Comparison of ENCODE assay signal across 8 mouse cellular contexts in the genomic region with DNA sequence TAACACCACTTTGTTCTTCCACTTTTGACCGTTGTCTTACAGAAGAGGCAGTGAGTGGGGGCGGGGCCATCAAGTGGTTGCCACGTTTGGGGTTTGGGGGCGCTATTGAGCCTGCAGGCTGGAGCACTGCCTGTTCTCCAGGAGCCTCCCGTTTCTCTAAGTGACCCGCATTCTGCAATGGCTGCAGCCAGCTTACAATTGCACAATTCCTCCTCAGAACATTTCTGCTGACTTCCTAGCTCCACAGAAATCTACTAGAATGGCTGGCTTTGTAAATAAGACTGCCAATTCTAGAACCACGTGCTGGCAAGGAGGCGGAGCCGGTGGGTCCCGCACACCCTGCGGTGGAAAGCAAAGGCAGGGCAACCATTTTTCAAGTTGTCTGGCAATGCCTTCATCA. TPM values are rescaled to one million over a fixed set of nuclear protein-coding genes. Genes with fewer than 3 reads are reported as not detected.
DNase-seq lines count a peak whose midpoint lies in the region; ATAC-seq and TF ChIP-seq lines count a peak whose summit lies in the region.
"Had no signal": no experiment of that assay in that cellular context is flagged by ENCODE, and none has a peak within 500 bp of the region (broad histone marks: within the 10 kb centered on the region; RNA-seq: fewer than 3 reads in every experiment).

No protein-coding gene starts in this region.

- no peak overlapping the region for H3ac ChIP-seq in myocyte (ENCODE audit: control insufficient read depth, insufficient read length)

- H3K79me2 ChIP-seq in myocyte (ENCODE audit: control insufficient read depth, insufficient read depth): no peaks in the 10 kb centered on the region

- no peak for TF ChIP-seq POLR2A in myocyte (IDR thresholded peaks at IDR 0.05; ENCODE audit: insufficient read length, low read depth)

- H3K4me2 ChIP-seq in myocyte (ENCODE audit: low read depth): peak overlapping the region; percentile 62

- 0 out of 2 replicates have a peak, but pooled peaks have one; percentile 24 for ATAC-seq in common myeloid progenitor, adult 5-6 weeks (replicated peaks; ENCODE audit: low read depth, poor library complexity, severe bottlenecking)

- intact Hi-C loops in heart, postnatal 36 days (cut with DNase I): no loop called here

- no peak overlapping the region for H3K4me3 ChIP-seq in myocyte
- H3K4me3 ChIP-seq: erythroblast, embryonic 14.5 days had no signal

- no peaks in the 10 kb centered on the region for H3K36me3 ChIP-seq in myocyte (ENCODE audit: control insufficient read depth, insufficient read depth)

- H3K27me3 ChIP-seq in myocyte (ENCODE audit: control insufficient read depth, insufficient read depth, insufficient read length): no peaks in the 10 kb centered on the region

- peak; percentile 73 for DNase-seq in urinary bladder, postnatal 14 days (ENCODE audit: low spot score)
- DNase-seq in urinary bladder, adult 2 months (ENCODE audit: low spot score): no peak
- DNase-seq in heart, postnatal 36 days: peak; percentile 51 to 63
- DNase-seq in layer of hippocampus, postnatal 14 days (ENCODE audit: low spot score in 2 of 2): peak; percentile 20 to 48
- DNase-seq in thymus, postnatal 4 days: peak; percentile 67

TF ChIP-seq in myocyte, 11 proteins besides CTCF, POLR2A, EP300 and RAD21:
- no peak for TF ChIP-seq SRF (IDR thresholded peaks at IDR 0.05; ENCODE audit: control insufficient read depth, insufficient read length, low read depth)
- no peak for TF ChIP-seq REST (IDR thresholded peaks at IDR 0.05; ENCODE audit: insufficient read depth, insufficient read length)
- TF ChIP-seq TCF3 (IDR thresholded peaks at IDR 0.05; ENCODE audit: insufficient read length, low read depth): no peak
- TF ChIP-seq USF1 (IDR thresholded peaks at IDR 0.05; ENCODE audit: low read depth): no peak
- no peak for TF ChIP-seq MYOD1 (IDR thresholded peaks at IDR 0.05; ENCODE audit: control insufficient read depth in 1 of 3, insufficient read length in 2 of 3, low read depth in 2 of 3)
- TF ChIP-seq POLR2AphosphoS2 (IDR thresholded peaks at IDR 0.05; ENCODE audit: insufficient read length, low read depth): no peak
- TF ChIP-seq MAX (IDR thresholded peaks at IDR 0.05; ENCODE audit: low read depth): no peak
- TF ChIP-seq E2F4 (IDR thresholded peaks at IDR 0.05; ENCODE audit: insufficient read depth): no peak
- no peak for TF ChIP-seq TCF12 (IDR thresholded peaks at IDR 0.05; ENCODE audit: insufficient read depth, poor library complexity, severe bottlenecking)
- TF ChIP-seq MYOG (IDR thresholded peaks at IDR 0.05; ENCODE audit: control insufficient read depth in 1 of 3, insufficient read depth in 1 of 3, insufficient read length in 2 of 3, low read depth in 2 of 3): no peak
- TF ChIP-seq CEBPB (IDR thresholded peaks at IDR 0.05; ENCODE audit: insufficient read depth, poor library complexity, severe bottlenecking): no peak

RNA-seq across cellular contexts. Expression of a gene that starts 3.0 kb away (rescaled TPM):
- polyA plus RNA-seq in urinary bladder, adult 2 months (2012; rRNA removed): 0.70 and 0.75 TPM in 2 replicates
- 2.8 and 7.3 TPM in 2 replicates for total RNA-seq in common myeloid progenitor, adult 5-6 weeks (2017)
- total RNA-seq in heart, postnatal 36 days (2021): 1 to 10 TPM in 1 of 2 experiments, under 1 TPM in 1; 0.42 to 1.0 TPM
- total RNA-seq in layer of hippocampus, postnatal 14 days (2021): 1 to 10 TPM; 1.0 to 1.9 TPM
- 0.02 TPM for polyA plus RNA-seq in myocyte (2012; fragmentation: generic; extraction: Trizol)

RNA-seq across cellular contexts. Expression of a gene that starts 11.8 kb away (rescaled TPM):
- 8.3 and 13.8 TPM in 2 replicates for polyA plus RNA-seq in urinary bladder, adult 2 months (2012; rRNA removed)
- 14.9 and 23.1 TPM in 2 replicates for total RNA-seq in common myeloid progenitor, adult 5-6 weeks (2017)
- 10 to 100 TPM; 16.4 to 17.4 TPM for total RNA-seq in heart, postnatal 36 days (2021)
- 10 to 100 TPM in 1 of 2 experiments, 1 to 10 TPM in 1; 9.4 to 13.3 TPM for total RNA-seq in layer of hippocampus, postnatal 14 days (2021)
- 26.4 TPM for polyA plus RNA-seq in myocyte (2012; fragmentation: generic; extraction: Trizol)

RNA-seq across cellular contexts. Expression of a gene that starts 37.6 kb away (rescaled TPM):
- polyA plus RNA-seq in urinary bladder, adult 2 months (2012; rRNA removed): not detected in 2 replicates
- total RNA-seq in common myeloid progenitor, adult 5-6 weeks (2017): not detected in 2 replicates
- total RNA-seq in heart, postnatal 36 days (2021): not detected
- total RNA-seq in layer of hippocampus, postnatal 14 days (2021): not detected
- not detected for polyA plus RNA-seq in myocyte (2012; fragmentation: generic; extraction: Trizol)
- polyA plus RNA-seq: erythroblast, embryonic 14.5 days had no signal

RNA-seq across cellular contexts. Expression of a gene that starts 54.7 kb away (rescaled TPM):
- not detected in 2 replicates for polyA plus RNA-seq in urinary bladder, adult 2 months (2012; rRNA removed)
- not detected in 2 replicates for total RNA-seq in common myeloid progenitor, adult 5-6 weeks (2017)
- not detected for total RNA-seq in heart, postnatal 36 days (2021)
- total RNA-seq in layer of hippocampus, postnatal 14 days (2021): not detected
- polyA plus RNA-seq in myocyte (2012; fragmentation: generic; extraction: Trizol): not detected
- polyA plus RNA-seq: erythroblast, embryonic 14.5 days had no signal
